Mouse (Mus musculus) neural tube, postnatal 0 days (tissue): ENCODE results near the gene Sox1. TPM values are rescaled to one million over a fixed set of nuclear protein-coding genes. Genes with fewer than 3 reads are reported as not detected.

Source experiments
- microRNA-seq: library from miRNA; unstranded; fragments of <30 nt; microRNA quantifications from one replicate; pipeline ENCODE4, GENCODE M21; 2016
- polyA plus RNA-seq: library from polyadenylated mRNA; unstranded; fragments of >200 nt; fragmentation: Nextera tagmentation; extraction: Ambion mirVana; gene quantifications from 2 replicates; pipeline ENCODE4 v1.2.1, GENCODE M21; 2015

Gene Sox1
- 1.0 and 1.4 TPM in 2 replicates for polyA plus RNA-seq

DNA sequence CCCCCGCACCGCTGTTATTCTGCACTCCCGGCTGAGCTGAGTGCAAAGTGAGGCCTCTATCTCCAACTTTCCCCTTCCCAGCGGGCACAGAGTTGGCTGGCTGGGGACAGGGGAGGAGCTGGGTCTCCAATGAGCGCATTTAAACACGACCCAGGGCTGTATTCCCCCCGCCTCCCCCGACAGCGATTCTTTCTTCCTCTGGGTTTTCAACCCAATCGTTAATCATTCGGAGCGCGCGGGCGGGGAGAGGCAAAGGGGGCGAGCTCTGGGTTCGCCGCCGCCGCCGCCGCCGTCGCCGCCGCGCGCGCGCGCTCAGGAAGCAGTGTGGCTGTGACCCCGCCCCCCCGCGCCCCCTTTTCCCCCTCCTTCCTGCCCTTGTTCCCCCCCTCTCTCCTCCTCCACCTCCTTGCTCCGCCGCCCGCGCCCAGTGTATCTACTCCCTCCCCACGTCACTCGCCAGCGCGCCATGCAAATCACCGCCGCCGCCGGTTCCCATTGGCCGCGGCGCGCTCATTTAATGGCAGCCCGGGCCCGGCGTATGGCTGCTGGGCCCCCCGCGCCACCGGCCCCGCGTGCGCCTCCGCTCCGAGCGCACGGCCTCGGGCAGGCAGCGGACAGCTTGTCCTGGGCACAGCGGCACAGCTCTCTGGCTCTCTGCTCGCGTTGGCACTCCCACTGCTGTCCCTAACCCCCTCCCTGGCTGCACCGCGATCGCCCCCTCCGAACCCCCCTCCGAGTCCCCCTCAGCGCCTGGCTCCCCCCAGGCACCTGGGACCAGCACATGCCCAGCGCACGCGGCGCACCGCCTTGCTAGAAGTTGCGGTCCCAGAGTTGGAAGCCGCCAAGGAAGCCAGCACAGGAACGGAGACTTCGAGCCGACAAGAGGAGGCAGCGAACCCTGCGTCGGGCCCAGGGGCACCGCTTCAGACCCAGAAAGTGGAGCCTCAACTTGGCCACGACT is at the start of gene Sox1:
Gene Sox1, plus strand, starts transcription at position 225 of the 961 bp plus-strand sequence.

Small RNA genes lying within 50 kb of the gene (microRNA-seq; reads per million reads assigned to microRNA genes)
- not detected for gene Gm25239

Other genes starting within 250 kb of the Sox1 start
- not detected in 2 replicates for gene A230072I06Rik, start 116.5 kb upstream of the Sox1 start, polyA plus RNA-seq
- gene Spaca7, start 177.7 kb downstream of the Sox1 start, polyA plus RNA-seq, result not detected in 2 replicates